Mouse (Mus musculus): ENCODE data around the gene Nfx1.

DNA sequence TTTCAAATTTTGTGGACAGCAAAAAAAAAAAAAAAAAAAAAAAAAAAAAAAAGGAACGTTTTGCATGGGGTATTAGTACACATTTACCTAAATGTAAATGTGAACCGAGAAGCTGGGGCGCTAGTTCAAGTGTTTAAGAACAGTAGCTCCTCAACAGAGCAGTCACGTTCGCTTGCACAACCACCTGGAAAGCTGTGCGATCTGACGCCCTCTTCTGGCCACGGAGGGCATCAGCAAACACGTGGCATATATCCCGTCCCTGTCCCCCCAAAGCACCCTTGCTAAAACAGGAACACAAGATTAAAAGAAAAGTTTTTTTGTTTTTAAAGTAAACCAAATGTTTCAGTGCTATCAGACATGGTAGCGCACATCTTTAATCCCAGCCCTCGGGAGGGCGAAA, 1.0 kb downstream of the Nfx1 start:
- TF ChIP-seq CTCF (IDR thresholded peaks at IDR 0.05) (peak; percentile 77), EP300 (IDR thresholded peaks at IDR 0.05) (0 out of 2 replicates have a peak, but pooled peaks have one; percentile 14)
